Mouse (Mus musculus) adrenal gland, adult (tissue): ENCODE results near the gene Flrt1.

Experiments
- DNase-seq, 2 experiments: peaks; one replicate each; pipeline ENCODE4 v3.0.0; 2022 to 2023; ENCODE audit warnings: low spot score in 1 of 2; ENCODE audit not compliant: inconsistent age in 2 of 2

Flrt1 gene

GRCm38 (mm10) chr19:7105544-7105943, at the start of gene Flrt1:
Gene Flrt1 (minus strand): TSS chr19:7105729.
- DNase-seq = no peak

GRCm38 (mm10) chr19:7155196-7155595, 49.7 kb upstream of the Flrt1 start:
- DNase-seq = no peak

DNA sequence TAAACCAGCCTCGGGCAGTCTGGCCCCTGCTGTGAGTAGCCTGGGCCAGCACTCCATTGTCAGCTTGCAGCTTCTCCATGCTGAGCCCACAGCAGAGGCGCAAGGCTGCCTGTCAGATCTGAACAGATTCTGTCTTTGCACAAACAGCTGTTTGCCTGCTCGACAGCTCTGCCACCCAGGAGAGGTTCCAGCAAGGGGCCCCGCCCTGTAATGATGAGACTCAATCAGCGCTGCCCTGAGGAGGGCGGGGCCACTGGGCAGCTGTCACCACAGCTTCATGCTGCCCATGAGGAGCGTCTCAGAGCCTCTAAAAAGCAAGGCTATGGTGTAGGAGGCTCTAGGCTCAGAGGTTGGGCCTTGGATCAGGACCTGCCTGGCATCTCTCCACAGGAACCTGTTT, 47.7 kb upstream of the Flrt1 start:
- DNase-seq = no peak

- no peak for DNase-seq
Measured at GRCm38 (mm10) chr19:7151927-7152653, 46.6 kb upstream of the Flrt1 start.

- DNase-seq = no peak
Measured at GRCm38 (mm10) chr19:7151300-7151926, 45.9 kb upstream of the Flrt1 start.

DNA sequence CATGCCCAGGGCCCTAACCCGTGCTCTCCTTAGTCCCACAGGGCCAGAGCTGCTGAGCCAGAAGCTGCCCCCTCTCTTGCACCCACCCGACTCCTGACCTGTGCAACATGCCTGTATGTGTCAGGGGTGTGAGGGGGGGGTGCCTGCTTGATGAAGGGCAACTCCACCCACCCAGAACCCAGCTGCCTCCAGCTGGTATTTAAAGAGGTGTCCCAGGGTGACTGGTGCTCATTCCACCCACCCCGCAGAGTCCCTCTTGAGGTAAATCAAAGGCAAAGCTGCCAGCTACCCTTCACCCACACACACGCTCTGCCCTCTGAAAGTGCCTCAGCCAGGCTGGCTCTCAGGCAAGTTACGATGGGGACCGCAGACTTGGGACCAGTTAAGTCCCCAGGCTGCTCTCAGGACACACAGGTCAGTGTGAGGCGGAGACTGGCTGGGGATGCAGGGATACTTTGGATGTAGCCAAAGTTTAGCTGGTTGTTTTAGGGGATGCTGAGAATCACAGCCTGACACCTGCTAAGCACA, 43.7 kb upstream of the Flrt1 start:
- DNase-seq = no peak

- DNase-seq = no peak
Measured at GRCm38 (mm10) chr19:7148541-7149085, 43.1 kb upstream of the Flrt1 start.

GRCm38 (mm10) chr19:7148096-7148495, 42.6 kb upstream of the Flrt1 start:
- no peak for DNase-seq

GRCm38 (mm10) chr19:7146376-7146775, 40.8 kb upstream of the Flrt1 start:
- DNase-seq = no peak

- no peak for DNase-seq
Measured at GRCm38 (mm10) chr19:7144458-7144857, 38.9 kb upstream of the Flrt1 start.

GRCm38 (mm10) chr19:7143854-7144253, 38.3 kb upstream of the Flrt1 start:
- DNase-seq = peak; percentile 81 to 89

- DNase-seq = no peak
Measured at GRCm38 (mm10) chr19:7142207-7142915, 36.8 kb upstream of the Flrt1 start.

- no peak for DNase-seq
Measured at GRCm38 (mm10) chr19:7140856-7141421, 35.4 kb upstream of the Flrt1 start.

GRCm38 (mm10) chr19:7140373-7140772, 34.8 kb upstream of the Flrt1 start:
- DNase-seq = no peak

DNA sequence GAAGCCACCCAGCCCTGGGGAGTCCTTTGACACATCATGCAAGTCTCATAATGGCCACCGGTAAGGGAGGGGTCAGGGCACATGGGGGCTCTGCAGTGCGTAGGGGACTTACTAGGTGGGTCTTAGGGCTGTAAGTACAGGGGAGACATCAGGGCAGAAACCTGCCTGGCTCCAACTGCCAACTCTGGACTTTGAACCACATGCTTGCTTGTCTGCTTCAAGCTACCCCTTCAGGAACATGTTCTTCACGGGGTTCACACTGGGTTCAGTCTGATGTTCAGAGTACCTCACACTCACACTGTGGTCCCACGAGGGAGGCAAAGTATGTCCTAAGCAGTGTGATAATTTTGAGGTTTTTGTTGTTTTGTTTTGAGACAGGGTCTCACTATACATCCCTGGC, 33.8 kb upstream of the Flrt1 start:
- DNase-seq = no peak

- no peak for DNase-seq
Measured at GRCm38 (mm10) chr19:7138327-7138726, 32.8 kb upstream of the Flrt1 start.

DNA sequence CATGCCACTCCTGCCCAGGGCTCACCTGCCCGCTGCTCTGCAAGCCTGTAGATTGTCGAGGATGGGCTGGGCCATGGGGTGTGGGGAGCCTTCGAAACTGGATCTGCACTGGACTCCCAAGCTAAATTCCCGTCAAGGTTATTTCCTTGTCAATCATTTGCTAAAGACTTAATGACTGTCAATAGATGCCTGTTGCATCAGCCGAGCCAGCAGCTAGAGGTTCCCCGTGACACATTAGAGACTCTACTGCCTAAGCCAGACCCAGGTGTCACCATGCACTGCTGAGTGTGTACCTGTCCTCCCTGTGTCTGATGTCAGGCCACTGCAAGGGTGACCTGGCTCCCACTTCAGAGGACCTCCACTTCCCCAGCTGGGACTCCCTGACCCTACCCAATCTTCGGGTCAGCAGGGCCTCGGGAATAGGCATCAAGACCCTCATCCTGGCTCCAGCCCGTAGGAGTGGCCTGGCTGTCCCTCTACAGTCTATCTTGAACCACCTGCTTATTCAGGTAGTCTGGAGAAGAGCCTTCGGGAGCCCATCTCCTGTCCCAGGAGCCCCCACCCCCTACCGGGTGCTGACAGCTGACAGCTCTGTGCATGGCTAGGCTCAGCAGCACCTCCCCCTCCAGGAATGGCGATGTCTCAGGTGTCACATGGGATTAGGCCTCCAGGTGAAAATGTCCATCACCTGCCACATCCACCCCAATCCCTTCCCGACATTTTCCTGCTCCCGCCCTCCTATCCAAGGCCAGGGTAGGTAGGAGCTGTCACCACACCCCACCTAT, 31.4 kb upstream of the Flrt1 start:
- no peak for DNase-seq

DNA sequence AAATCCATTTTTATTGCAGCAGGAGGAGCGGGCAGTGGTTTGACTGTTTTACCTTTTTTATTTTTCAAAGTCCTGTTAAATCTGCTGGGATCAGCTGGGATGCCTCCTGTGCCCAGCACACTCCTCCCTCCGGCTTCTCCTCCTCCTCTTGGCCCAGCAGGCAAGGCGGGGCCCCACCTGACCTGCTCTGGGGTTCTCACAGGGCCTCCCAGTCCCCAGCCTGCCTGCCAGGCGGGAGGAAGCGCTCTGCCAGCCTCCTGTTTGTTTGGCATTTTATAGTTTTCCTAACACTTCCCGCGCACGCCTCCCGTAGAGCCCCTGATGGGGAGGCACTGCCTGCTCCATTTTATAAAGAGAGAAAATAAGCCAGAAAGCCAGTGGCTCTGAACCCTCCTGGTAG, 30.5 kb upstream of the Flrt1 start:
- no peak for DNase-seq

DNA sequence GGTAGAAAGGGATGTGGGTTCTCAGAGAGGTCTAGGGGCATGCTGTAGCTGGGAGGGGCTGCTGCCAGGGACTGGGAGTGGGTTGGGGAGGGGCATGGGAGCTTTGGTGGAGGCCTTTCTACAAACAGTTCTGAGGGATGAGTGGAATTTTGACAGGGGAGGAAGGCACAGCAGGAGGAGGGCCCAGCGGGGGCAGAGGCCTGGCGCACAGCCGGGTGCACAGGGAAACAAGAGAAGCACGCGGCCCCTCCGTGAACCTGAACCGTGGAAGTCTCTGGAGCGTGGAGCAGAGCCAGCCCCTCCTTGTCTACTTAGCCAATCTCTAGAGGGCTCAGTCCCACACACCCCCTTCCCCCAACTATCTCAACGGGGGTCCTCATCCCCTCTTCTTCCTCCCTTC, 30.0 kb upstream of the Flrt1 start:
- no peak for DNase-seq

DNA sequence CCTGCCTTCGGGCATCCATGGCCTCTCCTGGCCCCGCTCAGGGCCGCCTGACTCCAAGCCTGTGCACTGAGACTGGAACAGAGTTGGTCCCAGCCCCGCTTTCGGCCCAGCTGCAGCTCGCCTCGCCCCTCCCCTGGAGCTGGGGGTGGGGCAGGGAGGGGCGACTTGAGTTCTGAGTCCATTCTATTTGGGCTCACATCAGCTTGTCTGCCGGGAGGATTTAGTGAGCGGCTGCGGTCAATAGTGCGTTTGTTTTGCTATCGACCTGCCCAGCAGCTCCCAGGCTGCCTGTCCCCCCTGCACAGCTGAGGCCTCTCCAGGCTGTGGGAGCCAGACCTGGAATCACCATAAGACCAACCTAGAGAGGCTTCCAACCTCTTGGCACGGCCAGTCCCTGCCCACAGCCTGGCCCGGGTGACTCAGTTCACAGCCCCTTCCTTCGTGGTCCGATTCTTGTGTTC, 29.1 kb upstream of the Flrt1 start:
- no peak for DNase-seq
